Mouse (Mus musculus) kidney, adult 2 months (tissue): Measurements from ENCODE around the gene Tgfbi.

Experiments used
- CTCF ChIP-seq: fragments of 200-500 bp; conservative IDR thresholded peaks from 2 replicates; pipeline ENCODE4 v1.5.1; 2011; ENCODE audit warnings: low read depth, mild to moderate bottlenecking, control low read depth, low read length, moderate library complexity, mixed read lengths; ENCODE audit not compliant: insufficient read depth, insufficient read length
- POLR2A ChIP-seq: fragments of 200-500 bp; IDR thresholded peaks from one replicate; pipeline ENCODE4 v1.6.1; 2011; ENCODE audit warnings: low read depth, low read length, control low read depth

- no peak for TF ChIP-seq POLR2A
- no peak for TF ChIP-seq CTCF
Observed at GRCm38 (mm10) chr13:56671206-56671605, 61.9 kb downstream of the Tgfbi start.
